Mouse (Mus musculus): Measurements from ENCODE around the gene Runx3. TPM values are rescaled to one million over a fixed set of nuclear protein-coding genes. Genes with fewer than 3 reads are reported as not detected.

Runx3 gene
- polyA plus RNA-seq, 1 experiment, result 33.7 TPM

- Histone ChIP-seq H3K27ac (ENCODE audit: insufficient read depth, low read length) (no peak overlapping the region), H3K36me3 (ENCODE audit: control insufficient read depth, insufficient read depth, low read length) (no peaks in the 10 kb centered on the region), H3K4me3 (ENCODE audit: extremely low read depth, insufficient read depth, insufficient read length) (no peak overlapping the region), H3K27me3 (ENCODE audit: control insufficient read depth, insufficient read depth, low read length) (no peaks in the 10 kb centered on the region), H3K4me1 (ENCODE audit: control insufficient read depth, insufficient read depth, insufficient read length) (peaks cover 4% of the 10 kb centered on the region)
- DNase-seq (ENCODE audit: low read depth in 1 of 2, low spot score in 2 of 2), result no peak
- WGBS, result 82% methylated on average over 5 of the region's 5 CpGs
- TF ChIP-seq POLR2A (IDR thresholded peaks at IDR 0.05; ENCODE audit: low read depth, low read length) (no peak), CTCF (IDR thresholded peaks at IDR 0.05; ENCODE audit: extremely low read depth, insufficient read depth, insufficient read length, insufficient replicate concordance) (no peak)
These were observed 3.3 kb downstream of the Runx3 start for GRCm38 (mm10) chr4:135123721-135124120.

- no peak for TF ChIP-seq CTCF (IDR thresholded peaks at IDR 0.05; ENCODE audit: extremely low read depth, insufficient read depth, insufficient read length, insufficient replicate concordance)
- no peak for TF ChIP-seq POLR2A (IDR thresholded peaks at IDR 0.05; ENCODE audit: low read depth, low read length)
- no peaks in the 10 kb centered on the region for H3K36me3 ChIP-seq (ENCODE audit: control insufficient read depth, insufficient read depth, low read length)
- H3K27me3 ChIP-seq (ENCODE audit: control insufficient read depth, insufficient read depth, low read length), result no peaks in the 10 kb centered on the region
- no peak for DNase-seq (ENCODE audit: low read depth in 1 of 2, low spot score in 2 of 2)
- H3K27ac ChIP-seq (ENCODE audit: insufficient read depth, low read length), result no peak overlapping the region
- WGBS, result 88% methylated on average over 6 of the region's 6 CpGs
- H3K4me1 ChIP-seq (ENCODE audit: control insufficient read depth, insufficient read depth, insufficient read length), result peaks cover 12% of the 10 kb centered on the region
- no peak overlapping the region for H3K4me3 ChIP-seq (ENCODE audit: extremely low read depth, insufficient read depth, insufficient read length)
These were observed 4.3 kb downstream of the Runx3 start for GRCm38 (mm10) chr4:135124732-135125131.

- no peak overlapping the region for H3K4me3 ChIP-seq (ENCODE audit: extremely low read depth, insufficient read depth, insufficient read length)
- WGBS, result 47% methylated on average over 3 of the region's 3 CpGs
- H3K36me3 ChIP-seq (ENCODE audit: control insufficient read depth, insufficient read depth, low read length), result no peaks in the 10 kb centered on the region
- TF ChIP-seq CTCF (IDR thresholded peaks at IDR 0.05; ENCODE audit: extremely low read depth, insufficient read depth, insufficient read length, insufficient replicate concordance), result no peak
- no peak for TF ChIP-seq POLR2A (IDR thresholded peaks at IDR 0.05; ENCODE audit: low read depth, low read length)
- H3K27me3 ChIP-seq (ENCODE audit: control insufficient read depth, insufficient read depth, low read length), result no peaks in the 10 kb centered on the region
- DNase-seq (ENCODE audit: low read depth in 1 of 2, low spot score in 2 of 2), result no peak
- H3K4me1 ChIP-seq (ENCODE audit: control insufficient read depth, insufficient read depth, insufficient read length), result peaks cover 14% of the 10 kb centered on the region
- no peak overlapping the region for H3K27ac ChIP-seq (ENCODE audit: insufficient read depth, low read length)
These were observed 4.7 kb downstream of the Runx3 start for GRCm38 (mm10) chr4:135125152-135125551.

DNA sequence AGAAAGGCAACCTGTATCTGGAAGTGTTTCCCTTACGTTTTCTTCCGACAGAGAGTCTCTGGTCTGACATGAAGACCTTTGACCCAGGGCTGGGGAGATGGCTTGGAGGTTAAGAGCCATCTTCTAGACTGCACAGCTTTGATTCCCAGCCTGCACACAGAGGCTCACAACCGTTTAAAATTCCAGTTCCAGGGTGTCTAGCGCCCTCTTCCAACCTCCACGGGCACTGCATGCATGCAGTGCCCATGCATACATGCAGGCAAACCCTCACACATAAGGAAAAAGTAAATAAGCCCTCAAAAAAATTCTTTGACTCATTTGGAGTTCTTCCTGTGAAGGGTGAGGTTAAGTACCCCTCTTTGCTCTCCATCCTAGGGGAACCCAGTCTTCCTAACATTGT is 5.9 kb downstream of the Runx3 start:
- H3K27ac ChIP-seq (ENCODE audit: insufficient read depth, low read length), result no peak overlapping the region
- H3K4me1 ChIP-seq (ENCODE audit: control insufficient read depth, insufficient read depth, insufficient read length), result peaks cover 12% of the 10 kb centered on the region; the same call in 1 of the 2 replicates
- H3K36me3 ChIP-seq (ENCODE audit: control insufficient read depth, insufficient read depth, low read length), result no peaks in the 10 kb centered on the region
- DNase-seq (ENCODE audit: low read depth in 1 of 2, low spot score in 2 of 2), result no peak
- no peaks in the 10 kb centered on the region for H3K27me3 ChIP-seq (ENCODE audit: control insufficient read depth, insufficient read depth, low read length)
- no peak for TF ChIP-seq CTCF (IDR thresholded peaks at IDR 0.05; ENCODE audit: extremely low read depth, insufficient read depth, insufficient read length, insufficient replicate concordance)
- TF ChIP-seq POLR2A (IDR thresholded peaks at IDR 0.05; ENCODE audit: low read depth, low read length), result no peak
- 79% methylated on average over 5 of the region's 5 CpGs for WGBS
- H3K4me3 ChIP-seq (ENCODE audit: extremely low read depth, insufficient read depth, insufficient read length), result no peak overlapping the region

- Histone ChIP-seq H3K27ac (ENCODE audit: insufficient read depth, low read length) (no peak overlapping the region), H3K4me1 (ENCODE audit: control insufficient read depth, insufficient read depth, insufficient read length) (peaks cover 12% of the 10 kb centered on the region; the same call in 1 of the 2 replicates), H3K27me3 (ENCODE audit: control insufficient read depth, insufficient read depth, low read length) (no peaks in the 10 kb centered on the region), H3K4me3 (ENCODE audit: extremely low read depth, insufficient read depth, insufficient read length) (peak overlapping the region; percentile 26; the same call in 1 of the 2 replicates), H3K36me3 (ENCODE audit: control insufficient read depth, insufficient read depth, low read length) (no peaks in the 10 kb centered on the region)
- WGBS, result 7% methylated on average over 22 of the region's 22 CpGs
- peak in 1 of 2 experiments; percentile 43 for DNase-seq (ENCODE audit: low read depth in 1 of 2, low spot score in 2 of 2)
- TF ChIP-seq CTCF (IDR thresholded peaks at IDR 0.05; ENCODE audit: extremely low read depth, insufficient read depth, insufficient read length, insufficient replicate concordance) (no peak), POLR2A (IDR thresholded peaks at IDR 0.05; ENCODE audit: low read depth, low read length) (no peak)
These were observed 8.5 kb downstream of the Runx3 start for GRCm38 (mm10) chr4:135128841-135129520.

- TF ChIP-seq CTCF (IDR thresholded peaks at IDR 0.05; ENCODE audit: extremely low read depth, insufficient read depth, insufficient read length, insufficient replicate concordance) (no peak), POLR2A (IDR thresholded peaks at IDR 0.05; ENCODE audit: low read depth, low read length) (no peak)
- H3K4me3 ChIP-seq (ENCODE audit: extremely low read depth, insufficient read depth, insufficient read length), result no peak overlapping the region
- H3K36me3 ChIP-seq (ENCODE audit: control insufficient read depth, insufficient read depth, low read length), result no peaks in the 10 kb centered on the region
- H3K4me1 ChIP-seq (ENCODE audit: control insufficient read depth, insufficient read depth, insufficient read length), result peaks cover 12% of the 10 kb centered on the region; the same call in 1 of the 2 replicates
- H3K27ac ChIP-seq (ENCODE audit: insufficient read depth, low read length), result no peak overlapping the region
- no peaks in the 10 kb centered on the region for H3K27me3 ChIP-seq (ENCODE audit: control insufficient read depth, insufficient read depth, low read length)
- DNase-seq (ENCODE audit: low read depth in 1 of 2, low spot score in 2 of 2), result no peak
- 78% methylated on average over 6 of the region's 6 CpGs for WGBS
These were observed 9.7 kb downstream of the Runx3 start for GRCm38 (mm10) chr4:135130156-135130555.

GRCm38 (mm10) chr4:135131145-135131544 is 10.7 kb downstream of the Runx3 start:
- TF ChIP-seq POLR2A (IDR thresholded peaks at IDR 0.05; ENCODE audit: low read depth, low read length) (no peak), CTCF (IDR thresholded peaks at IDR 0.05; ENCODE audit: extremely low read depth, insufficient read depth, insufficient read length, insufficient replicate concordance) (no peak)
- WGBS, result 33% methylated on average over 6 of the region's 6 CpGs

More at GRCm38 (mm10) chr4:135131145-135131544, 10.7 kb downstream of the Runx3 start:
- Histone ChIP-seq H3K4me3 (ENCODE audit: extremely low read depth, insufficient read depth, insufficient read length) (no peak overlapping the region), H3K36me3 (ENCODE audit: control insufficient read depth, insufficient read depth, low read length) (no peaks in the 10 kb centered on the region), H3K4me1 (ENCODE audit: control insufficient read depth, insufficient read depth, insufficient read length) (peaks cover 16% of the 10 kb centered on the region; the same call in 1 of the 2 replicates), H3K27me3 (ENCODE audit: control insufficient read depth, insufficient read depth, low read length) (no peaks in the 10 kb centered on the region), H3K27ac (ENCODE audit: insufficient read depth, low read length) (no peak overlapping the region)
- DNase-seq (ENCODE audit: low read depth in 1 of 2, low spot score in 2 of 2), result no peak
